9 mouse cellular contexts compared by ENCODE assay signal in the genomic region with DNA sequence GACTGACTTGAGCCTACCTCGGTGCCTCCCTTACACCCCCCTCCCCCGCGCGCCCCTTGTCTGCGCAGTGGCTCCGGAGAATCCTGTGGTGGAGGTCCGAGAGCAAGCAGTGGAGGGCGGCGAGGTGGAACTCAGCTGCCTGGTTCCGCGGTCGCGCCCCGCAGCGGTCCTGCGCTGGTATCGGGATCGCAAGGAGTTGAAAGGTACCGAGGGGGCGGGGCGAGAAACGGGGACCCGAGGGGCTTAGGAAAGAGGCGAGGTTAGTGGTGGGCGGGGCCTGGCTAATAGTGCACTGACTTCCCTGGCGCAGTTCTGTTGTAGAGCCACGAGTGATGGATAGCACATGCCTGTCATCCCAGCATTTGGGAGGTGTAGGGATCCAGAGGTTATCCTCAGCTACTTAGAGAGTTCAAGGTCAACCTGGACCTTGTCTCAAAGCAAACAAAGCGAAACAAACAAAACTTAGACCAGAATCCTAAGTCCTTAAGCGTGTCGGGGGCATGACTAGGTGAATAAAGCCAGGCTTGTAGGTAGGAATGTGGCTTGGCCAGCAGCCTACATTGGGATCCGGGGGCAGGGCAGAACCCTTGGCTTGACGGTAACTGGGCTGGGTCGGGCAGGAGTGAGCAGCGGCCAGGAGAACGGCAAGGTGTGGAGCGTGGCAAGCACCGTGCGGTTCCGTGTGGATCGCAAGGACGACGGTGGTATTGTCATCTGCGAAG. TPM values are rescaled to one million over a fixed set of nuclear protein-coding genes. Genes with fewer than 3 reads are reported as not detected.
A peak's percentile ranks its signal among the peaks of the same experiment; 100 is the strongest.
DNase-seq lines count a peak whose midpoint lies in the region; ATAC-seq and TF ChIP-seq lines count a peak whose summit lies in the region.
"Had no signal": no experiment of that assay in that cellular context is flagged by ENCODE, and none has a peak within 500 bp of the region (broad histone marks: within the 10 kb centered on the region; RNA-seq: fewer than 3 reads in every experiment).

No protein-coding gene starts in this region.

- H3K4me3 ChIP-seq in forebrain, embryonic 11.5 days (ENCODE audit: low read depth, low read length) = peak overlapping the region; percentile 17; the same call in 1 of the 2 replicates
- no peak overlapping the region for H3K4me3 ChIP-seq in forebrain, postnatal 0 days (ENCODE audit: low read depth, low read length)
- peak overlapping the region; percentile 24; the same call in 1 of the 2 replicates for H3K4me3 ChIP-seq in embryonic facial prominence, embryonic 11.5 days (ENCODE audit: low read depth, low read length)
- H3K4me3 ChIP-seq in kidney, postnatal 0 days (replicated peaks; ENCODE audit: low read depth, low read length) = peak overlapping the region; percentile 26; the same call in 1 of the 2 replicates
- H3K4me3 ChIP-seq in myocyte = no peak overlapping the region

- no peak overlapping the region for H3ac ChIP-seq in myocyte (ENCODE audit: control insufficient read depth, insufficient read length)

- WGBS in forebrain, embryonic 11.5 days = 16% methylated on average over 43 of the region's 43 CpGs
- 26% methylated on average over 43 of the region's 43 CpGs for WGBS in forebrain, postnatal 0 days
- WGBS in embryonic facial prominence, embryonic 11.5 days = 14% methylated on average over 42 of the region's 43 CpGs
- 9% methylated on average over 43 of the region's 43 CpGs for WGBS in kidney, postnatal 0 days

- peak overlapping the region; percentile 8; the same call in 1 of the 2 replicates for H3K9ac ChIP-seq in forebrain, embryonic 11.5 days (ENCODE audit: low read length)
- no peak overlapping the region; the same call in 1 of the 2 replicates for H3K9ac ChIP-seq in forebrain, postnatal 0 days
- H3K9ac ChIP-seq in embryonic facial prominence, embryonic 11.5 days (replicated peaks; ENCODE audit: low read length) = peak overlapping the region; percentile 47
- 0 out of 2 replicates have a peak overlapping the region, but pooled peaks have one; percentile 2 for H3K9ac ChIP-seq in kidney, postnatal 0 days (ENCODE audit: low read depth, low read length)

- DNase-seq in forebrain, embryonic 11.5 days (ENCODE audit: low spot score) = peak; percentile 71
- DNase-seq in forebrain, postnatal 0 days = no peak
- DNase-seq in embryonic facial prominence, embryonic 11.5 days (ENCODE audit: low spot score) = peak; percentile 63
- DNase-seq in kidney, postnatal 0 days (ENCODE audit: low spot score) = peak; percentile 70
- DNase-seq in urinary bladder, postnatal 14 days (ENCODE audit: low spot score) = no peak
- no peak for DNase-seq in ovary, postnatal 10 days (ENCODE audit: low spot score)

- H3K27me3 ChIP-seq in forebrain, embryonic 11.5 days (ENCODE audit: control insufficient read depth, insufficient read depth, low read length) = peaks cover 15% of the 10 kb centered on the region
- no peaks in the 10 kb centered on the region for H3K27me3 ChIP-seq in forebrain, postnatal 0 days (ENCODE audit: insufficient read depth, low read length)
- peaks cover 23% of the 10 kb centered on the region for H3K27me3 ChIP-seq in embryonic facial prominence, embryonic 11.5 days (ENCODE audit: control insufficient read depth, insufficient read depth, low read length)
- H3K27me3 ChIP-seq in kidney, postnatal 0 days (ENCODE audit: insufficient read depth, low read length) = 0 out of 2 replicates have a peak, but pooled peaks cover 11% of the 10 kb centered on the region
- H3K27me3 ChIP-seq in myocyte (ENCODE audit: control insufficient read depth, insufficient read depth, insufficient read length) = no peaks in the 10 kb centered on the region

- peak; percentile 9 for TF ChIP-seq POLR2A in myocyte (IDR thresholded peaks at IDR 0.05; ENCODE audit: insufficient read length, low read depth)

- peak; percentile 49 for ATAC-seq in forebrain, embryonic 11.5 days (replicated peaks; ENCODE audit: low FRiP score)
- no peak for ATAC-seq in forebrain, postnatal 0 days
- peak; percentile 61 for ATAC-seq in embryonic facial prominence, embryonic 11.5 days (replicated peaks; ENCODE audit: insufficient number of reproducible peaks, low FRiP score, low TSS enrichment, low read depth)
- ATAC-seq in kidney, postnatal 0 days (replicated peaks; ENCODE audit: low FRiP score, low read depth) = peak; percentile 70
- ATAC-seq in monocyte, adult 5-6 weeks (replicated peaks; ENCODE audit: insufficient number of reproducible peaks, low FRiP score, low TSS enrichment, poor library complexity, severe bottlenecking) = no peak

- H3K4me1 ChIP-seq in forebrain, embryonic 11.5 days (replicated peaks; ENCODE audit: control insufficient read depth, insufficient read depth, low read length) = peaks cover 9% of the 10 kb centered on the region
- H3K4me1 ChIP-seq in forebrain, postnatal 0 days (ENCODE audit: insufficient read depth) = no peaks in the 10 kb centered on the region
- peaks cover 2% of the 10 kb centered on the region; the same call in 1 of the 2 replicates for H3K4me1 ChIP-seq in embryonic facial prominence, embryonic 11.5 days (ENCODE audit: control insufficient read depth, insufficient read depth, low read length)
- peaks cover 8% of the 10 kb centered on the region; the same call in 1 of the 2 replicates for H3K4me1 ChIP-seq in kidney, postnatal 0 days (replicated peaks; ENCODE audit: insufficient read depth, low read length)

- TF ChIP-seq CTCF in forebrain, postnatal 0 days (IDR thresholded peaks at IDR 0.05; ENCODE audit: low read depth) = no peak
- TF ChIP-seq CTCF in kidney, postnatal 0 days (IDR thresholded peaks at IDR 0.05; ENCODE audit: low read depth) = peak; percentile 10; the same call in 1 of the 2 replicates

- no peaks in the 10 kb centered on the region for H3K79me2 ChIP-seq in myocyte (ENCODE audit: control insufficient read depth, insufficient read depth)

- H3K4me2 ChIP-seq in forebrain, embryonic 11.5 days (ENCODE audit: low read depth, low read length, severe bottlenecking) = peak overlapping the region; percentile 31
- no peak overlapping the region; the same call in 1 of the 2 replicates for H3K4me2 ChIP-seq in forebrain, postnatal 0 days (ENCODE audit: low read depth)
- peak overlapping the region; percentile 59 for H3K4me2 ChIP-seq in embryonic facial prominence, embryonic 11.5 days (ENCODE audit: low read depth, low read length)
- peak overlapping the region; percentile 59 for H3K4me2 ChIP-seq in kidney, postnatal 0 days (ENCODE audit: low read length)
- H3K4me2 ChIP-seq in myocyte (ENCODE audit: low read depth) = no peak overlapping the region

- no peak overlapping the region for H3K27ac ChIP-seq in forebrain, embryonic 11.5 days (ENCODE audit: low read depth, low read length)
- no peak overlapping the region for H3K27ac ChIP-seq in forebrain, postnatal 0 days (ENCODE audit: low read depth, low read length)
- no peak overlapping the region for H3K27ac ChIP-seq in embryonic facial prominence, embryonic 11.5 days (replicated peaks; ENCODE audit: low read depth, low read length)
- H3K27ac ChIP-seq in kidney, postnatal 0 days = no peak overlapping the region

- peaks cover 7% of the 10 kb centered on the region for H3K36me3 ChIP-seq in forebrain, embryonic 11.5 days (ENCODE audit: control insufficient read depth, insufficient read depth, low read length)
- H3K36me3 ChIP-seq in forebrain, postnatal 0 days (ENCODE audit: insufficient read depth) = peaks cover 43% of the 10 kb centered on the region
- H3K36me3 ChIP-seq in embryonic facial prominence, embryonic 11.5 days (replicated peaks; ENCODE audit: control insufficient read depth, insufficient read depth, low read depth, low read length) = no peaks in the 10 kb centered on the region
- no peaks in the 10 kb centered on the region for H3K36me3 ChIP-seq in kidney, postnatal 0 days (ENCODE audit: insufficient read depth, low read length)
- no peaks in the 10 kb centered on the region for H3K36me3 ChIP-seq in myocyte (ENCODE audit: control insufficient read depth, insufficient read depth)

- H3K9me3 ChIP-seq in forebrain, embryonic 11.5 days (ENCODE audit: control insufficient read depth, low read length) = peaks cover 2% of the 10 kb centered on the region; the same call in 1 of the 2 replicates
- no peaks in the 10 kb centered on the region for H3K9me3 ChIP-seq in forebrain, postnatal 0 days (ENCODE audit: low read length)
- H3K9me3 ChIP-seq in embryonic facial prominence, embryonic 11.5 days (replicated peaks; ENCODE audit: control insufficient read depth, low read length) = no peaks in the 10 kb centered on the region
- no peaks in the 10 kb centered on the region for H3K9me3 ChIP-seq in kidney, postnatal 0 days (replicated peaks; ENCODE audit: low read length)

RNA-seq across cellular contexts. Expression of gene Zfp428, which starts 6.8 kb away (rescaled TPM):
- polyA plus RNA-seq in forebrain, embryonic 11.5 days (2014; fragmentation: Nextera tagmentation; extraction: Ambion mirVana) = 109 and 114 TPM in 2 replicates
- 196 and 242 TPM in 2 replicates for total RNA-seq in forebrain, postnatal 0 days (2014; rRNA removed)
- 258 and 279 TPM in 2 replicates for polyA plus RNA-seq in forebrain, postnatal 0 days (2015; fragmentation: Nextera tagmentation; extraction: Ambion mirVana)
- 52.5 and 58.0 TPM in 2 replicates for polyA plus RNA-seq in embryonic facial prominence, embryonic 11.5 days (2014; fragmentation: Nextera tagmentation; extraction: Ambion mirVana)
- 40.2 and 41.4 TPM in 2 replicates for polyA plus RNA-seq in kidney, postnatal 0 days (2015; fragmentation: Nextera tagmentation; extraction: Ambion mirVana)
- 30.0 TPM for polyA plus RNA-seq in myocyte (2012; fragmentation: generic; extraction: Trizol)
- 0.95 TPM in 1 of 3 replicates, not detected in the others for total RNA-seq in monocyte, adult 5-6 weeks (2017)

RNA-seq across cellular contexts. Expression of gene AC161166.1, which starts 12.2 kb away (rescaled TPM):
- 0.96 and 1.3 TPM in 2 replicates for polyA plus RNA-seq in forebrain, embryonic 11.5 days (2014; fragmentation: Nextera tagmentation; extraction: Ambion mirVana)
- total RNA-seq in forebrain, postnatal 0 days (2014; rRNA removed) = not detected in 2 replicates
- polyA plus RNA-seq in forebrain, postnatal 0 days (2015; fragmentation: Nextera tagmentation; extraction: Ambion mirVana) = 0.13 and 0.31 TPM in 2 replicates
- polyA plus RNA-seq in embryonic facial prominence, embryonic 11.5 days (2014; fragmentation: Nextera tagmentation; extraction: Ambion mirVana) = 0.25 and 0.32 TPM in 2 replicates
- 0.06 and 0.12 TPM in 2 replicates for polyA plus RNA-seq in kidney, postnatal 0 days (2015; fragmentation: Nextera tagmentation; extraction: Ambion mirVana)
- polyA plus RNA-seq in myocyte (2012; fragmentation: generic; extraction: Trizol) = 0.10 TPM
- total RNA-seq in monocyte, adult 5-6 weeks (2017) = 1.1 TPM in 1 of 3 replicates, not detected in the others
- polyA plus RNA-seq: small intestine, adult 2 months had no signal

RNA-seq across cellular contexts. Expression of gene Cadm4, which starts 18.2 kb away (rescaled TPM):
- polyA plus RNA-seq in forebrain, embryonic 11.5 days (2014; fragmentation: Nextera tagmentation; extraction: Ambion mirVana) = 7.1 and 8.9 TPM in 2 replicates
- 412 and 434 TPM in 2 replicates for total RNA-seq in forebrain, postnatal 0 days (2014; rRNA removed)
- polyA plus RNA-seq in forebrain, postnatal 0 days (2015; fragmentation: Nextera tagmentation; extraction: Ambion mirVana) = 102 and 107 TPM in 2 replicates
- 1.9 and 3.6 TPM in 2 replicates for polyA plus RNA-seq in embryonic facial prominence, embryonic 11.5 days (2014; fragmentation: Nextera tagmentation; extraction: Ambion mirVana)
- 7.1 and 8.2 TPM in 2 replicates for polyA plus RNA-seq in kidney, postnatal 0 days (2015; fragmentation: Nextera tagmentation; extraction: Ambion mirVana)
- polyA plus RNA-seq in myocyte (2012; fragmentation: generic; extraction: Trizol) = 54.4 TPM
- total RNA-seq in monocyte, adult 5-6 weeks (2017) = not detected in 3 replicates

RNA-seq across cellular contexts. Expression of gene Irgq, which starts 30.5 kb away (rescaled TPM):
- 16.1 and 16.4 TPM in 2 replicates for polyA plus RNA-seq in forebrain, embryonic 11.5 days (2014; fragmentation: Nextera tagmentation; extraction: Ambion mirVana)
- 103 and 119 TPM in 2 replicates for total RNA-seq in forebrain, postnatal 0 days (2014; rRNA removed)
- 20.8 and 26.8 TPM in 2 replicates for polyA plus RNA-seq in forebrain, postnatal 0 days (2015; fragmentation: Nextera tagmentation; extraction: Ambion mirVana)
- 8.0 and 8.7 TPM in 2 replicates for polyA plus RNA-seq in embryonic facial prominence, embryonic 11.5 days (2014; fragmentation: Nextera tagmentation; extraction: Ambion mirVana)
- 5.4 and 6.0 TPM in 2 replicates for polyA plus RNA-seq in kidney, postnatal 0 days (2015; fragmentation: Nextera tagmentation; extraction: Ambion mirVana)
- polyA plus RNA-seq in myocyte (2012; fragmentation: generic; extraction: Trizol) = 17.4 TPM
- total RNA-seq in monocyte, adult 5-6 weeks (2017) = 2.5 to 6.9 TPM (median 2.9 TPM) in 3 replicates

RNA-seq across cellular contexts. Expression of gene Plaur, which starts 37.7 kb away (rescaled TPM):
- 1.1 and 1.2 TPM in 2 replicates for polyA plus RNA-seq in forebrain, embryonic 11.5 days (2014; fragmentation: Nextera tagmentation; extraction: Ambion mirVana)
- 0.85 and 1.3 TPM in 2 replicates for total RNA-seq in forebrain, postnatal 0 days (2014; rRNA removed)
- 1.2 and 1.3 TPM in 2 replicates for polyA plus RNA-seq in forebrain, postnatal 0 days (2015; fragmentation: Nextera tagmentation; extraction: Ambion mirVana)
- 1.1 and 2.1 TPM in 2 replicates for polyA plus RNA-seq in embryonic facial prominence, embryonic 11.5 days (2014; fragmentation: Nextera tagmentation; extraction: Ambion mirVana)
- 11.5 and 15.9 TPM in 2 replicates for polyA plus RNA-seq in kidney, postnatal 0 days (2015; fragmentation: Nextera tagmentation; extraction: Ambion mirVana)
- polyA plus RNA-seq in myocyte (2012; fragmentation: generic; extraction: Trizol) = 32.5 TPM
- total RNA-seq in monocyte, adult 5-6 weeks (2017) = 286 to 300 TPM (median 297 TPM) in 3 replicates

Comparison
In these comparisons a context has a peak if more than half of its experiments do, and no peak if none do; other contexts are left out.
1. ATAC-seq: peak in forebrain, embryonic 11.5 days (single experiment), embryonic facial prominence, embryonic 11.5 days (single experiment) and kidney, postnatal 0 days (single experiment); none in forebrain, postnatal 0 days (single experiment) and monocyte, adult 5-6 weeks (single experiment).
2. DNase-seq: peak in forebrain, embryonic 11.5 days (single experiment), embryonic facial prominence, embryonic 11.5 days (single experiment) and kidney, postnatal 0 days (single experiment); none in forebrain, postnatal 0 days (single experiment), urinary bladder, postnatal 14 days (single experiment) and ovary, postnatal 10 days (single experiment).
3. H3K4me2 ChIP-seq: peak in forebrain, embryonic 11.5 days (single experiment), embryonic facial prominence, embryonic 11.5 days (single experiment) and kidney, postnatal 0 days (single experiment); none in forebrain, postnatal 0 days (single experiment) and myocyte (single experiment).
4. H3K4me3 ChIP-seq: peak in forebrain, embryonic 11.5 days (single experiment), embryonic facial prominence, embryonic 11.5 days (single experiment) and kidney, postnatal 0 days (single experiment); none in forebrain, postnatal 0 days (single experiment) and myocyte (single experiment).